Mouse (Mus musculus) cerebellum, adult 2 months (tissue): ENCODE measurements around the gene Srebf1. TPM values are rescaled to one million over a fixed set of nuclear protein-coding genes. Genes with fewer than 3 reads are reported as not detected.
A peak's percentile ranks its signal among the peaks of the same experiment; 100 is the strongest.

ENCODE experiments used
- DNase-seq, 2 experiments: peaks; one replicate each; pipeline ENCODE4 v3.0.0; 2021
- H3K27ac ChIP-seq: fragments of 200-500 bp; 2 replicates; pipeline ENCODE4 v1.5.1; 2012; ENCODE audit warnings: low read length, control low read depth, inconsistent platforms; ENCODE audit not compliant: insufficient read depth
- H3K27me3 ChIP-seq: fragments of 200-500 bp; 2 replicates; pipeline ENCODE4 v1.6.1; 2012; ENCODE audit warnings: inconsistent platforms, mild to moderate bottlenecking, low read length, moderate library complexity; ENCODE audit not compliant: control insufficient read depth, insufficient read depth
- H3K4me1 ChIP-seq: fragments of 200-500 bp; 2 replicates; pipeline ENCODE4 v1.6.1; 2011; ENCODE audit warnings: low read length; ENCODE audit not compliant: control insufficient read depth, insufficient read depth
- H3K4me3 ChIP-seq: fragments of 200-500 bp; replicated peaks from 2 replicates; pipeline ENCODE3; 2011; ENCODE audit warnings: mild to moderate bottlenecking, low read depth, low read length, control low read depth; ENCODE audit not compliant: insufficient read depth
- CTCF ChIP-seq: fragments of 200-500 bp; IDR thresholded peaks from 2 replicates; pipeline ENCODE4 v1.5.1; 2011; ENCODE audit warnings: low read depth, mild to moderate bottlenecking, control low read depth, low read length, moderate library complexity, borderline replicate concordance; ENCODE audit not compliant: insufficient read depth
- POLR2A ChIP-seq: fragments of 200-500 bp; IDR thresholded peaks from 2 replicates; pipeline ENCODE4 v1.6.1; 2011; ENCODE audit warnings: low read length, control low read depth, borderline replicate concordance; ENCODE audit not compliant: insufficient read depth
- WGBS: fragments of 180-500 bp; shearing (Covaris S2); methylation state at CpG from one replicate; pipeline ENCODE4 v1.1.7; 2018; 5-methylcytosine and 5-hydroxymethylcytosine counted together
- polyA plus RNA-seq: library from polyadenylated mRNA; depleted of rRNA; stranded (reverse); fragments of >200 nt; gene quantifications from 2 replicates; pipeline ENCODE4 v1.2.3, GENCODE M21; 2012; rRNA removed

Gene Srebf1
- polyA plus RNA-seq: 56.1 and 66.3 TPM in 2 replicates

- Histone ChIP-seq H3K27ac (no peak within 1 kb of the TSS), H3K4me1 (peaks cover 5% of the 10 kb centered on the region), H3K27me3 (no peaks in the 10 kb centered on the region), H3K4me3 (peak within 1 kb of the TSS; percentile 43)
- TF ChIP-seq CTCF (no peak), POLR2A (no peak)
- WGBS: 9% methylated on average over 46 of the region's 46 CpGs
- peak; percentile 56 to 71 for DNase-seq
These were observed at the start of gene Srebf1 for GRCm38 (mm10) chr11:60222469-60223236. Gene Srebf1, minus strand, starts transcription at chr11:60222581.

GRCm38 (mm10) chr11:60268563-60268962 is 46.2 kb upstream of the Srebf1 start:
- DNase-seq: no peak
- TF ChIP-seq CTCF: no peak
- no peak for TF ChIP-seq POLR2A
- H3K27me3 ChIP-seq: no peaks in the 10 kb centered on the region
- H3K4me1 ChIP-seq: peaks cover 28% of the 10 kb centered on the region
- H3K27ac ChIP-seq: no peak overlapping the region
- no peak overlapping the region for H3K4me3 ChIP-seq
- 88% methylated on average over 3 of the region's 3 CpGs for WGBS

- peak; percentile 53 to 62 for DNase-seq
- Histone ChIP-seq H3K27me3 (no peaks in the 10 kb centered on the region), H3K4me1 (peaks cover 24% of the 10 kb centered on the region), H3K27ac (peak overlapping the region; percentile 76), H3K4me3 (no peak overlapping the region)
- TF ChIP-seq POLR2A (no peak), CTCF (no peak)
- 74% methylated on average over 4 of the region's 4 CpGs for WGBS
These were observed 43.0 kb upstream of the Srebf1 start for GRCm38 (mm10) chr11:60265271-60265985.

- Histone ChIP-seq H3K4me3 (no peak overlapping the region), H3K4me1 (peaks cover 24% of the 10 kb centered on the region), H3K27ac (peak overlapping the region; percentile 34; the same call in 1 of the 2 replicates), H3K27me3 (no peaks in the 10 kb centered on the region)
- WGBS: 10% methylated on average over 1 of the region's 1 CpGs
- DNase-seq: peak; percentile 89 to 93
- TF ChIP-seq CTCF (no peak), POLR2A (no peak)
These were observed 42.3 kb upstream of the Srebf1 start for GRCm38 (mm10) chr11:60264651-60265050.

- H3K27ac ChIP-seq: no peak overlapping the region
- H3K4me3 ChIP-seq: no peak overlapping the region
- no peak for TF ChIP-seq POLR2A
- TF ChIP-seq CTCF: no peak
- H3K4me1 ChIP-seq: peaks cover 35% of the 10 kb centered on the region
- no peak for DNase-seq
- no peaks in the 10 kb centered on the region for H3K27me3 ChIP-seq
- WGBS: 90% methylated on average over 4 of the region's 4 CpGs
These were observed 40.0 kb upstream of the Srebf1 start for GRCm38 (mm10) chr11:60262396-60262795.

- Histone ChIP-seq H3K27ac (no peak overlapping the region), H3K27me3 (no peaks in the 10 kb centered on the region), H3K4me3 (no peak overlapping the region), H3K4me1 (peaks cover 47% of the 10 kb centered on the region)
- 96% methylated on average over 3 of the region's 3 CpGs for WGBS
- DNase-seq: no peak
- TF ChIP-seq POLR2A (no peak), CTCF (no peak)
These were observed 38.4 kb upstream of the Srebf1 start for GRCm38 (mm10) chr11:60260743-60261142.

GRCm38 (mm10) chr11:60257696-60258095 is 35.3 kb upstream of the Srebf1 start:
- no peak for DNase-seq
- H3K27ac ChIP-seq: no peak overlapping the region
- H3K4me3 ChIP-seq: no peak overlapping the region
- H3K4me1 ChIP-seq: peaks cover 41% of the 10 kb centered on the region
- no peaks in the 10 kb centered on the region for H3K27me3 ChIP-seq
- TF ChIP-seq CTCF (no peak), POLR2A (no peak)
- WGBS: 78% methylated on average over 2 of the region's 2 CpGs
